Mouse (Mus musculus) intestine, postnatal 0 days (tissue): Measurements from ENCODE around the gene Prkcz. TPM values are rescaled to one million over a fixed set of nuclear protein-coding genes. Genes with fewer than 3 reads are reported as not detected.
"Not testable (repeated sequence)": the region's sequence is repeated elsewhere in the genome, so short reads cannot be mapped to it uniquely, and the experiment has no call there.

Experiments
- ATAC-seq: fragments of 200-750 bp; cut with Nextera tagmentation; 2 replicates; pipeline ENCODE4 v1.8.0; 2017; ENCODE audit warnings: mild to moderate bottlenecking, moderate TSS enrichment, moderate library complexity
- H3K27ac ChIP-seq: fragments of 300-500 bp; sonication (generic); 2 replicates; pipeline ENCODE4 v1.5.1; 2014; ENCODE audit warnings: mild to moderate bottlenecking, low read depth, low read length, moderate library complexity
- H3K27me3 ChIP-seq: fragments of 300-500 bp; sonication (generic); replicated peaks from 2 replicates; pipeline ENCODE4 v1.6.1; 2014; ENCODE audit warnings: low read length, mixed read lengths; ENCODE audit not compliant: control insufficient read depth, insufficient read depth
- H3K36me3 ChIP-seq: fragments of 300-500 bp; sonication (generic); 2 replicates; pipeline ENCODE4 v1.6.1; 2014; ENCODE audit warnings: mild to moderate bottlenecking, moderate library complexity; ENCODE audit not compliant: control insufficient read depth, insufficient read depth
- H3K4me1 ChIP-seq: fragments of 300-500 bp; sonication (generic); replicated peaks from 2 replicates; pipeline ENCODE4 v1.6.1; 2014; ENCODE audit warnings: antibody characterized with exemption, low read length, mixed read lengths; ENCODE audit not compliant: control insufficient read depth, insufficient read depth
- H3K4me2 ChIP-seq: fragments of 300-500 bp; sonication (generic); replicated peaks from 2 replicates; pipeline ENCODE4 v1.6.1; 2014; ENCODE audit warnings: low read depth, mild to moderate bottlenecking, moderate library complexity
- H3K4me3 ChIP-seq: fragments of 300-500 bp; sonication (generic); 2 replicates; pipeline ENCODE4 v1.5.1; 2014; ENCODE audit warnings: low read depth, low read length
- H3K9ac ChIP-seq: fragments of 300-500 bp; sonication (generic); 2 replicates; pipeline ENCODE4 v1.6.1; 2014; ENCODE audit warnings: mild to moderate bottlenecking, low read depth, low read length
- H3K9me3 ChIP-seq: fragments of 300-500 bp; sonication (generic); 2 replicates; pipeline ENCODE4 v1.6.1; 2016; ENCODE audit warnings: mixed run types; ENCODE audit not compliant: control insufficient read depth
- CTCF ChIP-seq: sonication (generic); IDR thresholded peaks from 2 replicates; pipeline ENCODE4 v1.5.1; 2016; ENCODE audit warnings: low read depth, mild to moderate bottlenecking, control low read depth, antibody characterized with exemption, moderate library complexity
- whole genome bisulfite sequencing: fragments of 180-500 bp; shearing (Covaris S2); extraction: QIAGEN DNeasy Blood & Tissue Kit; methylation state at CpG from one replicate; pipeline ENCODE4 v1.1.7; 2014; 5-methylcytosine and 5-hydroxymethylcytosine counted together
- polyA plus RNA-seq: library from polyadenylated mRNA; unstranded; fragments of >200 nt; fragmentation: Nextera tagmentation; extraction: Ambion mirVana; gene quantifications from 2 replicates; pipeline ENCODE4 v1.2.1, GENCODE M21; 2015

The Prkcz gene
- polyA plus RNA-seq, 1 experiment from 2014 or later = 31.7 TPM

DNA sequence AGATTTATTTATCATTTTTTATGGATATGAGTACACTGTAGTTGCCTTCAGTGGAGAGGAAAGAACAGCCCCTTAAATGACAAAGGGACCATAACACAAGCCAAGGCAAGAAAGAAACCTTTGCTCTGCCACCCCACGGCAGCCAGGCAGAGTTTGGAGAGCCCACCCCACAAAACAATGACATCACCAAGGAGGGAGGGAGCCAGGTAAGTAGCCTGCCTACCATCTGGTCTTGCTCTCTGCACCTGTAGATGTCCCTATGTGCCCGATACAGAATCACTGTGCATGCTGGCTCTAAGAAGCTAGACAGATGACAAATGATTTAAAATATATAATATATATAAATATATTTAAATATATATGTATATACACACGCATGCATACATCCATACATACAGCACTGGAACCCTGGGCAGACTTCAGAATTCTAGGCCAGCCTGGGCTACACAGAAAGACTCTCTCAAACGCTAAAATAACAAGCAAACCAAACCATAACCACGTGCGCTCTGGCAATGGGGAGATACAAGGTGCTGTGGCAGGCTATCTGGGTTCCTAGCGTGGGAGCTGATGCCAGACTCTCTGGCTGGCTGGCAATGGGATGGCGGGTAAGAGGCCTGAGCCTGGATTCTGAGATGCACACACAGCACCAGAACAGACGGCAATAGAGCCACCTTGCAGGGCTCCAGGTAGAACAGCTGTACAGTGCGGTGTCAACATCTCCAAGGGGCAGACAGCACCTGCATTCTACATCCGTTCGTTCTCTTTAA, 24.7 kb downstream of the Prkcz start:
- no peak overlapping the region for H3K4me3 ChIP-seq
- H3K36me3 ChIP-seq = no peaks in the 10 kb centered on the region
- no peak overlapping the region for H3K27ac ChIP-seq
- H3K4me1 ChIP-seq = no peaks in the 10 kb centered on the region
- 88% methylated on average over 12 of the region's 12 CpGs for WGBS
- no peak for ATAC-seq
- H3K27me3 ChIP-seq = no peaks in the 10 kb centered on the region
- H3K9ac ChIP-seq = no peak overlapping the region
- H3K4me2 ChIP-seq = no peak overlapping the region
- no peaks in the 10 kb centered on the region for H3K9me3 ChIP-seq
- no peak for TF ChIP-seq CTCF

DNA sequence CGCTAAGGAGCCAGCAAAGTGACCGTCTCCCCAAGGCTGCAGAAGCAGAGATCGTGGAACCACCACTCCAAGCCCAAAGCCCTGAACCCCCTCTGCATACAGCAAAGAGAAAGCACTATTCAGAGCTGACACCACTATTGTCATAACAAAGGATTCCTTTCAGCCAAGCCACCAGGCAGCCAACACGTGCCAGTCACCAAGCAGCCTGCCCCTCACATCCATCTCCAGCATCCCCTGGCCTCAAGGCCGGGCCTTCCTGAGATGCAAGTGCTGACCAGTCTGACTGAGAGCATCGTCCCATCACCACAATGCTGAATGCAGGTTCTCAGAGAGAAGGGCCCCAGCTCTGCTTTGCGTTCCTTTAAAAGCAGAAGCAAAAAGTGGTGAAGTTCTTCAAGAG, 28.9 kb downstream of the Prkcz start:
- no peaks in the 10 kb centered on the region for H3K36me3 ChIP-seq
- no peaks in the 10 kb centered on the region for H3K9me3 ChIP-seq
- 75% methylated on average over 7 of the region's 7 CpGs for WGBS
- H3K9ac ChIP-seq = no peak overlapping the region
- H3K4me2 ChIP-seq = no peak overlapping the region
- no peak for ATAC-seq
- H3K4me1 ChIP-seq = no peaks in the 10 kb centered on the region
- H3K27ac ChIP-seq = no peak overlapping the region
- no peak overlapping the region for H3K4me3 ChIP-seq
- H3K27me3 ChIP-seq = no peaks in the 10 kb centered on the region
- TF ChIP-seq CTCF = no peak

DNA sequence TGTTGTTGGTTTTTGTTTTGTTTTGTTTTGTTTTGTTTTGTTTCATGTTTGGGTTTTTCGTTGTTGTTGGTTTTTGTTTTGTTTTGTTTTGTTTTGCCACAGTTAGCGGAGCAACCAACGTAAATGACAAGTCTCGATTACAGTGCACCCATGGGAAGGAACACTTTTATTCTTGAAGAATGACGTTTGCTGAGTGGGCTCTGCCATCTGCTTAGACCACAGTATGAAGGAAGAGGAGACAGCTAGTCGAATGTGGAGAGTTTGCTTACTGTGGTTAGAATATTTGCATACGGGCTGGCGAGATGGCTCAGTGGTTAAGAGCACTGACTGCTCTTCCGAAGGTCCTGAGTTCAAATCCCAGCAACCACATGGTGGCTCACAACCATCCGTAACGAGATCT, 32.8 kb downstream of the Prkcz start:
- WGBS = 84% methylated on average over 11 of the region's 11 CpGs
- not testable (repeated sequence) for H3K4me1 ChIP-seq, H3K9ac ChIP-seq, ATAC-seq, H3K4me2 ChIP-seq, H3K27me3 ChIP-seq, H3K36me3 ChIP-seq, H3K27ac ChIP-seq, H3K9me3 ChIP-seq, H3K4me3 ChIP-seq

DNA sequence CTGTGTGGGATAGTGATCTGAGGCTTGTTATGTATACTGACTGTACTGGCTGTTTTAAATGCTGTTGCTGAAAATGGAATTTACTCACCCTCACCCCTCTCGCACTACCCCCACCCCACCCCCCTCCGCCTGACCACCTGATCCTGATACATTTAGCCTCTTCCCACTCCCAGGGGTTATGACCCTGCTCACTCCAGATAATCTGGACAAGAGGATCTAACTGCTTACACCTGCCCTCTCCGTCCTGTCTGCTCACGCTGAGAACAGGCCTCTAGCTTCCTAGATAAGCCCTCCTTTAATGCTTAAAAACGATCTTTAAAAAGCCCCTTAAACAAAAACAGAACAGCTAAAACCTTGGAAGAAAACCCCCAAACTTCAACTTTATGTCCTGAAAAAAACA, 35.4 kb downstream of the Prkcz start:
- Histone ChIP-seq H3K4me2 (no peak overlapping the region), H3K36me3 (no peaks in the 10 kb centered on the region), H3K9ac (no peak overlapping the region), H3K27ac (no peak overlapping the region), H3K4me3 (no peak overlapping the region), H3K27me3 (no peaks in the 10 kb centered on the region), H3K4me1 (no peaks in the 10 kb centered on the region), H3K9me3 (no peaks in the 10 kb centered on the region)
- ATAC-seq = no peak
- no peak for TF ChIP-seq CTCF
- 68% methylated on average over 5 of the region's 5 CpGs for WGBS

DNA sequence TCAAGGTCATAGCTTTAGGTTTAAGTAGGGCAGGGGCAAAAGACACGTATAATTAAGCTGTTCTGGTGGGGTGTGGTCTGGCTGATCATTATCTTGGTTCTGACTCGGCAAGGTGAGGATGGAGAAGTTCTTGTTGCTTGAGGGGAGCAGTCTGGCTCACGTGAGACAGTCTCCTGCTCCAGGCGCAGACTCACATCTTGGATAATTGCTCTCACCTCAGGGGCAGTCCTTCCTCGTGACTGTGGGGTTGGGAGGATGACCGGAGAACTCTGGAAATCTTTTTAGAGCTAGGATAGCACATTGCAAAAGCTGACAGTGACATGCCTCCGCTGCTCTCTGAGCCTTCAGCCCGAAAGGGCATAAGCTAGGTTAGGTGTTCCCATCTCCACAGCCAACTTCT, 36.6 kb downstream of the Prkcz start:
- ATAC-seq = no peak
- Histone ChIP-seq H3K9me3 (no peaks in the 10 kb centered on the region), H3K27me3 (no peaks in the 10 kb centered on the region), H3K27ac (no peak overlapping the region), H3K4me3 (no peak overlapping the region), H3K9ac (no peak overlapping the region), H3K4me1 (no peaks in the 10 kb centered on the region), H3K4me2 (no peak overlapping the region), H3K36me3 (no peaks in the 10 kb centered on the region)
- 32% methylated on average over 8 of the region's 8 CpGs for WGBS
- TF ChIP-seq CTCF = no peak

DNA sequence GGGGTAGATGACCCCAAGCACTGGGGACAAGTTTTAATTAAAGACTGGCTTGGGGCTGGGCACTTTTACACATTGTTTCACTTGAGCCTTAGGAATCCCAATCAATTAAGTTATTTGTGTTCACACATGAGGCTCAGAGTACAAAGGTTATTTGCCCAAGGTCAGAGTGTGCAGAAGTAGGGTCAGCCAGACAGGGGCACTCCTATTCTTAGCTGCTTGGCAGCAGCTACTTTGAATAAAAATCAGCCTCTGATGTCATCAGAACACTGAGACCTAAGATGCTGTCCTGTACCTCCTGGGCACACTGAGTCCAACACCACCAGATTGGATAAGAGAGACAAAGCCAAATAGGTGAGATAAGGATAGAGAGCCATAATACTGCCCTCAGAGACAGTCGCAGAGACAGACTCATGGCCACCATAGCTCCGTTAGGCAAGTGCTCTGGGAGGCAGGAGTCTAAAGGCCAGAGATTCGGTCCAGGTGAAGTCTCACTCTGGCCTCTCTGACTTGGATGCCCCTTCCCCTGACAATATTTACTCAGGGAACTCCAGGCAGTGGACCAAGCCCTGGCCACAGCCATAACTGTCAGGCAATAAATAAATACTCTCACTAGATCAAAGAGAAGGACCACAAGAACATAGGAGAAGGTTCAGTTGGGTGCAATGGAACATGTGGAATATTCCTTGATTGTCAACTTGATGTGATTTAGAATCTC, 37.9 kb downstream of the Prkcz start:
- ATAC-seq = no peak
- no peak overlapping the region for H3K4me3 ChIP-seq
- WGBS = 48% methylated on average over 3 of the region's 3 CpGs

More for the DNA sequence above, 37.9 kb downstream of the Prkcz start:
- Histone ChIP-seq H3K36me3 (no peaks in the 10 kb centered on the region), H3K27me3 (no peaks in the 10 kb centered on the region), H3K27ac (no peak overlapping the region), H3K4me1 (no peaks in the 10 kb centered on the region), H3K4me2 (no peak overlapping the region), H3K9me3 (no peaks in the 10 kb centered on the region), H3K9ac (no peak overlapping the region)
- TF ChIP-seq CTCF = no peak
